Mouse (Mus musculus) cerebellum, adult 11-12 months (tissue): ENCODE data around the gene Lck.

Source experiments
- DNase-seq: peaks from one replicate; pipeline ENCODE4 v3.0.0; 2022

Lck gene

GRCm38 (mm10) chr4:129573430-129573829 is at the start of gene Lck:
Gene Lck (minus strand): TSS chr4:129573641.
- DNase-seq, result no peak

DNA sequence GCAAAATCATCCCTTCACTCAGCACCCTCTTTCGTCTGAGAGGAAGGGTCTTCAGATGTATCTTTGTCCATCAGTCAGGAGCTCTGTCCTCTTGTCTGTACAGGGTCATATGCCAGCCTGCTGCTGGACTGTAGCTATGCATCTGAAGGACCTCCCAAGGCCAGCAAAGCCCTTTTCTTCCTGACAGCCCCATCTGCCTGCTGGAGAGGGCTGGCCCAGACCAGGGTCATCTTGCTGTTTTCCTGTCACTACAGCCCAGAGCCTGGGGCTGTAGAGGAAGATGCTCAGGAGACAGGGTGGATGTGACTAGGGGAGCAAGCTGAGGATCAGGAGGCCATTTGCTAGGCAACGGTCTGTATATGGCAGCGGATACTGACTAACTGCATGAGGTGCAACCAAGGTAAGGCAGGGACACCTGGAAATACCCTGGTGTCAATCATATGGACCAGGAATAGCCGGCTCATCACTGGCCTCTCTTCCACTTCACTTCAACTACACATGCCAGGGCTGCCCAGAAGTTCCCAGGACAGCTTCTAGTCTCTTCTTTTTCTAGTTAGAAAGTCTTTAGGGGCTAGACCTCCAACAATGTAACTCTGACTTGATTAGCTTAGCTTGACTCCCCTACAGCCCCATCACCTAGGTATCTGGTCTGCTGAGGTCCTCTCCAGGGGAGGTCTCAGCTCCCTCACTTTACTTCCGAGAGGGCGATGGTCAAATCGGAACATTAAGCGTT is 49.5 kb upstream of the Lck start:
- peak; percentile 65 for DNase-seq

DNA sequence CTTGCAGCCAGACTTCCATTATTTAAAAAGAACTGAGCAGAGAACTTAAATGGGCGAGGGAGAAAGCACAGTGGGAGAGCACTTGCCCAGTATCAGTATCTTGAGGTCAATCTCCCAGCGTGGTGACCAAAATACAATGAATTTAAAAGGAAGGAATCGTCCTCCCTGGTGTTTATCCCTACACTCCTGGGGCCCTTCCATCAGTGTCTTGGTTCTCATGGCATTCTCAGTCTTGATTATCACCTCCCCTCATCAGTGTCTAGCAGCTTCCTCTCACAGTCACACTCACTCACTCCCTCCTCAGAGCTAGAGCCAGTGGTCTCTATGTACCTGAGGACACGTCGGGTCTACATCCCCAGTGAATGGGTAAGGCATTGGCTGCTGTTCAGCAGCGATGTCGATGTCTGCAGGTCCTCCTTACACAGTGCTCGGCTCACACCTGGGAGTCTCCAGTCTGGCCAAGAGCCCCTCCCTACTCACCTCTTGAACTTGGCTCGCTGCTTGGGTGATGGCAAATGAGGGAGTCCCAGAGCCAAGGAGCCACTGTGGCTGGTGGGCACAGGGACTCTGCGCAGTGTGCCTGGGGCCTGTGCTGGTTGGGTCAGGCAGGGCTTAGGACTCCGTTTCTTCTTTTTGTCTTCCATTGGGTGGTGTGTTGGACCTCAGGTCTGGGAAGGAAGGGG is 48.8 kb upstream of the Lck start:
- peak; percentile 77 for DNase-seq

DNA sequence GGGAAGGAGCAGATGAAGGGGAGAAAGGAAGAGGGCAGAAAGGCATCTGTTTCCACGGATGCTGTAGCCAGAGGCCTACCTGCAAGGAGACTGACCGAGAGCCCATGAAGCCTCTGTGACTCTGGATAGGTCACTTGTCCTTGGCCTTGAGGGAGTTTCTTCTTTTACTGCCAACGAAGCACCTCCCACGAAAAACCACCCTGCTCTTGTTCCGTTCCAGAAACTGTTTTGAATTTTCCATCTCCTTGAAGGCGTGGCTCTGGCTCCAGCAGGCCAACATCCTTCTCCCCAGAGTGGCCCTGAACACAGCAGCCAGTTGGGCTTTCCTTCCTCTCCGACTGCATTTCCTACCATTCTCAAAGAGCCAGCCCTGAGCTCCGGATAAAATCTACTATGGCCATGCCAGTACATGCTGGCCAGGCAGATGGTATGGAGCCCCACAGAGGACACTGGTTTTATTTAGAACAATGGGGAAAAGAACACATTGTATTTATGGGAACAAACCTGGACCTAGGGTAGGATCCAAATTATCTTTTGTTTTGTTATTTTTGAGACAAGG is 47.9 kb upstream of the Lck start:
- peak; percentile 85 for DNase-seq

GRCm38 (mm10) chr4:129620419-129621282 is 47.2 kb upstream of the Lck start:
- peak; percentile 65 for DNase-seq

- peak; percentile 97 for DNase-seq
These were observed 45.6 kb upstream of the Lck start, which contains the start of gene Iqcc for GRCm38 (mm10) chr4:129618786-129619691. Gene Iqcc (minus strand): TSS chr4:129619099.

DNA sequence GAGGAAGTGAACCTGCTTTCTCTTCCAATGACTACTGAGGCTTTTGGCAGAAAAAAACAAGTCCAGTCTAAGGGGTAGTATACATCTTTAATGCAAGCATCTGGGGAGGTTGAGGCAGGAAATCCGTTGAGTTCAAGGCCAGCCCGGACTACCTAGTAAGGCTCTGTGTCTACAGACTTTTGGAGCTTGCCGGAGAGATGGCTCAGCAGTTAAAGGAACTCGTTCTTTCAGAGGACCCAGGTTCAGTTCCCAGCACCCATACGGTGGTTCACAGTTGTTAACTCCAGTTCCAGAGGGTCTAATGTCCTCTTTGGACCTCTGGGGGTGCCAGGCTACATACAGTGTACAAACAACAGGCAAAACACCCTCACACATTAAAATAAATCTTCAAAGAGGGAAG is 44.6 kb upstream of the Lck start:
- DNase-seq, result peak; percentile 55

GRCm38 (mm10) chr4:129617121-129617641 is 43.7 kb upstream of the Lck start:
- peak; percentile 50 for DNase-seq

- no peak for DNase-seq
These were observed 43.2 kb upstream of the Lck start for GRCm38 (mm10) chr4:129616631-129617030.

DNA sequence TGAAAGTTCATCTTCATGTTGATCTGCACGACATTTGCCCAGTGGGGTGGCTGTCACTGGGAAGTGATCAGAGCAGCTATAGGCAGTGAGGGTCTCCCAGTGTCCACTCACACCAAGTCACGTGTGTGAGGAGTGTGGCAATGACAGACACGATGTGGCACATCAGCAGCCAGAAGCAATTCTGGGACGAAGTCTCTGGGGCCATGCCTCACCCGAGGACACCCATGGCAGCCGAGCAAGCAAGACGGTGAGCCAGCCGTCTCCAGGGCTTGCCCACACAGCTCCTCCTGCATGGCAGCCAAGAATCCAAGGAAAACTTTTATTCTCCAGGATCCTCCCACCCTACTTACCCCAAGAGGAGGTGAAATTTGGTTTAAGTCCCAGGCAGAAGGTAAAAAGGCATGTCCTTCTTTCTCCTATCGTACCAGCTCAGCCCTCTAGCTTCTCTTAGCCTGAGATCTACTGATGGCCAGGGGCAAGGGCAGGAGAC is 42.4 kb upstream of the Lck start:
- peak; percentile 39 for DNase-seq

- peak; percentile 41 for DNase-seq
These were observed 40.7 kb upstream of the Lck start, which contains the start of gene Dcdc2b for GRCm38 (mm10) chr4:129614093-129614492. Gene Dcdc2b (minus strand): TSS chr4:129614257.

DNA sequence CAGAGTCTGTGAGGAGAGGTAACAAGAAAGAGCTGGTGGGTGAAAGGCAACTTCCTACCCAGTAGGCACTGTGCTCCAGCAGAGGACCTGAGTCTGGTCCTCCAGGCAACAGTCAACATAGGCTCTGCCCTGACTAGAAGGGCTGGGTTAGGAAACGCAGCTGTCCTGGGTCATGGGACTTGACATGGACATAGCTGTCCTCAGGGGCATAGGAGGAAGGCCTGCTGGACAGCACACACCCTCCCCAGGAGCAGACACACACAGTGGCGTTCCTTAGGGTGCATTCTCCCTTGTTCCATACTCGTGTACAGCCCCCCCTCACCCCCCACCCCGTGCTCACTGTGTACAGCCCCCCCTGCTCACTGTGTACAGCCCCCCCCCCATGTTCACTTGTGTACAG is 37.0 kb upstream of the Lck start:
- DNase-seq, result no peak

- DNase-seq, result peak; percentile 27
These were observed 36.6 kb upstream of the Lck start for GRCm38 (mm10) chr4:129610026-129610425.

DNA sequence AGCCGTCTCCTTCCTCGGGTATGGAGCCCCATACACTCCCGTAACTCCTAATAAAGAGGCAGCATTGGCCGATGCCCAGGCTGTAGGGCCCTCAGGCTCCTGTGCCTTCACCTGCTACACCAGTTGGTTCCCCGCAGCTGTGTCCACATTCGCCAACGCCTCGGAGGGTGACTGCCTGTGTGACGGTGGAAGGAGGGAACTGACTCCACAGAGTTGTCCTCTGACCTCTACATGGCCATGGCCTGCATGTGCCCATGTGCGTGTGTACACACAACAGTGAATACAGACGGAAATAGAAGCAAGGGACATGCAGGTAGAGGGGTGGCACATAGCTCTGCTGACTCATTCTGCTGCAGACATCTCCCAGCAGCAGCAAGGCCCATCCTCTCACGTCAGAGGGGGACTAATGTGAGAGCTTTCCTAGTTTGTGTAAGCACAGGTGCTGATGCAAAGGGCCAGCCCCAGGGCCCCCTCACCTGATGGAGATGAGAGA is 35.7 kb upstream of the Lck start:
- peak; percentile 45 for DNase-seq

DNA sequence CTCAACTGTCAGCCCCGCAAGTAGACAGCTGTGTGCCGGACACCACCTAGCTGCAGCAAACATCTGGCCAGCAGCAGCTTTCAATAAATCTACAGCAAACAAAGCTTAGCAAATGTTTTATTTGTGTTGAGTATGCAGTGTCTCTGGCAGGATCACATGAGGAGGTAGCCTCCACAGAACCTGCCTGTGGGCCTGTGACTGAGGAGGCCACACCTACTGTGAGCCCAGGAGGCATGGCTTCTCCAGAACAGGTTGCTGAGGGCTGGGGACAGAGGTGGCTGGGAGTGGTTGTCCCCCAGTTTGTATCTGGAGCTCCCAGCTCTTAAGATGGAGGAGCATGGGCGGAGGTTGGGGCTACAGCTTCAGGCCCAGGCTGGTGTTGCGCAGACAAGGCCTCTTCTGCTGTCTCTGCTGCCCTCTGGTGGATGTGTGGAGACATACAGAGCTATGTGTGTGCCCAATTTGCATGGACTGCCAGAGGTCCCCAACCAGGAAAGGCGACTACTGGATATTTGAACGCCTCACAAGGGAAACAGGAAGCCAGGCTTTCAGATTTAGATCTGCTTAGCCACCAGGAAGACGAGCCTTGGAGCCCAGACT is 35.1 kb upstream of the Lck start:
- peak; percentile 81 for DNase-seq

GRCm38 (mm10) chr4:129600233-129601158 is 27.1 kb upstream of the Lck start, which contains the start of the genes Eif3i and Tmem234:
Gene Eif3i (minus strand): TSS chr4:129600648.
Gene Tmem234 (plus strand): TSS chr4:129600668.
- DNase-seq, result peak; percentile 79

DNA sequence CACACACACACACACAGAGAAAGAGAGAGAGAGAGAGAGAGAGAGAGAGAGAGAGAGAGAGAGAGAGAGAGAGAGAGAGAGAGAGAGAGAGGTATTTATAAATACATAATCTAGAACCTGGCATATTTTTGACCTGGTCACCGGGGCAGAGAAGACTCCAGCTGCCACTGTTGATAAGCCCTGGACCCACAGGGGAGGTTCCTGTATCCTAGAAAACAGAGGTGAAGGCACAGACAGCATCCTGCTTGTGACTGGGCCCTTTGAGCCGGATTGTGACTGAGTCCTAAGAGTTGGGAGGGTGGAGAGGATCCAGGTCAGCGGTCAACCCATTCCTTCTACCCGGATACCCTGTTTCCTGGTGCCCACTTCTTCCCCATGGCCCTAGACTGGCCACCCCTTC is 15.4 kb upstream of the Lck start:
- no peak for DNase-seq

GRCm38 (mm10) chr4:129586943-129587342 is 13.5 kb upstream of the Lck start:
- DNase-seq, result no peak

GRCm38 (mm10) chr4:129585773-129586172 is 12.3 kb upstream of the Lck start:
- no peak for DNase-seq
